Mouse (Mus musculus): ENCODE measurements around the gene Cep85l. TPM values are rescaled to one million over a fixed set of nuclear protein-coding genes. Genes with fewer than 3 reads are reported as not detected.

The Cep85l gene
- polyA plus RNA-seq, 1 experiment from 2014 or later: 5.1 TPM

- Histone ChIP-seq H3K9me3 (replicated peaks) (no peaks in the 10 kb centered on the region), H3K4me3 (peak overlapping the region; percentile 44), H3K27me3 (no peaks in the 10 kb centered on the region), H3K9ac (peak overlapping the region; percentile 55), H3K4me1 (replicated peaks) (peaks cover 6% of the 10 kb centered on the region), H3K27ac (peak overlapping the region; percentile 83), H3K4me2 (peak overlapping the region; percentile 57), H3K36me3 (peaks cover 9% of the 10 kb centered on the region; the same call in 1 of the 2 replicates)
- ATAC-seq (replicated peaks; ENCODE audit: insufficient number of reproducible peaks, insufficient read depth, low FRiP score, low read depth): no peak
- WGBS: 52% methylated on average over 7 of the region's 7 CpGs
Measured at GRCm38 (mm10) chr10:53341288-53341965, 38.3 kb downstream of the Cep85l start.

- H3K4me2 ChIP-seq: no peak overlapping the region
- no peaks in the 10 kb centered on the region for H3K27me3 ChIP-seq
- no peaks in the 10 kb centered on the region; the same call in 1 of the 2 replicates for H3K36me3 ChIP-seq
- peaks cover 16% of the 10 kb centered on the region for H3K4me1 ChIP-seq (replicated peaks)
- 17% methylated on average over 2 of the region's 2 CpGs for WGBS
- no peak for ATAC-seq (replicated peaks; ENCODE audit: insufficient number of reproducible peaks, insufficient read depth, low FRiP score, low read depth)
- peak overlapping the region; percentile 55 for H3K4me3 ChIP-seq
- peak overlapping the region; percentile 58 for H3K9ac ChIP-seq
- H3K27ac ChIP-seq: peak overlapping the region; percentile 89
- H3K9me3 ChIP-seq (replicated peaks): no peaks in the 10 kb centered on the region
Measured at GRCm38 (mm10) chr10:53339045-53339444, 40.7 kb downstream of the Cep85l start.

GRCm38 (mm10) chr10:53337162-53337923, 42.4 kb downstream of the Cep85l start, which contains the start of gene Pln:
Gene Pln (plus strand): TSS chr10:53337667.
- Histone ChIP-seq H3K36me3 (no peaks in the 10 kb centered on the region), H3K4me2 (peak within 1 kb of the TSS; percentile 53), H3K9ac (peak within 1 kb of the TSS; percentile 36), H3K4me3 (peak within 1 kb of the TSS; percentile 47), H3K9me3 (replicated peaks) (no peaks in the 10 kb centered on the region), H3K27me3 (no peaks in the 10 kb centered on the region), H3K4me1 (replicated peaks) (peaks cover 21% of the 10 kb centered on the region), H3K27ac (peak within 1 kb of the TSS; percentile 93)
- peak; percentile 81 for ATAC-seq (replicated peaks; ENCODE audit: insufficient number of reproducible peaks, insufficient read depth, low FRiP score, low read depth)
- WGBS: 33% methylated on average over 6 of the region's 6 CpGs

GRCm38 (mm10) chr10:53335974-53336373, 43.8 kb downstream of the Cep85l start:
- no peaks in the 10 kb centered on the region for H3K27me3 ChIP-seq
- peak overlapping the region; percentile 36 for H3K9ac ChIP-seq
- no peaks in the 10 kb centered on the region for H3K9me3 ChIP-seq (replicated peaks)
- peak overlapping the region; percentile 47; the same call in 1 of the 2 replicates for H3K4me3 ChIP-seq
- WGBS: 42% methylated on average over 3 of the region's 3 CpGs
- H3K4me1 ChIP-seq (replicated peaks): peaks cover 26% of the 10 kb centered on the region
- H3K36me3 ChIP-seq: no peaks in the 10 kb centered on the region
- ATAC-seq (replicated peaks; ENCODE audit: insufficient number of reproducible peaks, insufficient read depth, low FRiP score, low read depth): no peak
- H3K4me2 ChIP-seq: peak overlapping the region; percentile 53
- peak overlapping the region; percentile 93 for H3K27ac ChIP-seq

GRCm38 (mm10) chr10:53335266-53335665, 44.5 kb downstream of the Cep85l start:
- no peak overlapping the region for H3K4me3 ChIP-seq

GRCm38 (mm10) chr10:53332752-53333151, 47.0 kb downstream of the Cep85l start:
- Histone ChIP-seq H3K4me1 (replicated peaks) (peaks cover 40% of the 10 kb centered on the region), H3K36me3 (no peaks in the 10 kb centered on the region), H3K9me3 (replicated peaks) (no peaks in the 10 kb centered on the region), H3K9ac (no peak overlapping the region; the same call in 1 of the 2 replicates), H3K27ac (peak overlapping the region; percentile 93), H3K4me3 (no peak overlapping the region), H3K4me2 (peak overlapping the region; percentile 33), H3K27me3 (no peaks in the 10 kb centered on the region)
- peak; percentile 64 for ATAC-seq (replicated peaks; ENCODE audit: insufficient number of reproducible peaks, insufficient read depth, low FRiP score, low read depth)
- WGBS: 26% methylated on average over 2 of the region's 2 CpGs

More at GRCm38 (mm10) chr10:53335266-53335665, 44.5 kb downstream of the Cep85l start:
- 48% methylated on average over 2 of the region's 2 CpGs for WGBS
- ATAC-seq (replicated peaks; ENCODE audit: insufficient number of reproducible peaks, insufficient read depth, low FRiP score, low read depth): peak; percentile 45; the same call in 1 of the 2 replicates
- Histone ChIP-seq H3K4me2 (peak overlapping the region; percentile 53), H3K9ac (no peak overlapping the region), H3K36me3 (no peaks in the 10 kb centered on the region), H3K4me1 (replicated peaks) (peaks cover 28% of the 10 kb centered on the region), H3K27ac (peak overlapping the region; percentile 93), H3K27me3 (no peaks in the 10 kb centered on the region), H3K9me3 (replicated peaks) (no peaks in the 10 kb centered on the region)

GRCm38 (mm10) chr10:53329257-53329656, 50.5 kb downstream of the Cep85l start:
- H3K4me2 ChIP-seq: peak overlapping the region; percentile 48

GRCm38 (mm10) chr10:53326367-53326766, 53.4 kb downstream of the Cep85l start:
- Histone ChIP-seq H3K4me3 (no peak overlapping the region), H3K27ac (peak overlapping the region; percentile 67), H3K4me2 (no peak overlapping the region), H3K36me3 (no peaks in the 10 kb centered on the region), H3K4me1 (replicated peaks) (peaks cover 31% of the 10 kb centered on the region), H3K9ac (no peak overlapping the region), H3K9me3 (replicated peaks) (no peaks in the 10 kb centered on the region), H3K27me3 (no peaks in the 10 kb centered on the region)
- ATAC-seq (replicated peaks; ENCODE audit: insufficient number of reproducible peaks, insufficient read depth, low FRiP score, low read depth): no peak

More at GRCm38 (mm10) chr10:53329257-53329656, 50.5 kb downstream of the Cep85l start:
- WGBS: 15% methylated on average over 3 of the region's 3 CpGs
- Histone ChIP-seq H3K9ac (no peak overlapping the region), H3K4me1 (replicated peaks) (peaks cover 42% of the 10 kb centered on the region), H3K27ac (peak overlapping the region; percentile 88), H3K4me3 (no peak overlapping the region), H3K9me3 (replicated peaks) (no peaks in the 10 kb centered on the region), H3K36me3 (no peaks in the 10 kb centered on the region), H3K27me3 (no peaks in the 10 kb centered on the region)
- no peak for ATAC-seq (replicated peaks; ENCODE audit: insufficient number of reproducible peaks, insufficient read depth, low FRiP score, low read depth)

GRCm38 (mm10) chr10:53324663-53325062, 55.1 kb downstream of the Cep85l start:
- H3K27me3 ChIP-seq: no peaks in the 10 kb centered on the region
- peaks cover 23% of the 10 kb centered on the region for H3K4me1 ChIP-seq (replicated peaks)
- H3K9ac ChIP-seq: no peak overlapping the region
- peak overlapping the region; percentile 26 for H3K4me2 ChIP-seq
- no peaks in the 10 kb centered on the region for H3K36me3 ChIP-seq
- 5% methylated on average over 1 of the region's 1 CpGs for WGBS
- ATAC-seq (replicated peaks; ENCODE audit: insufficient number of reproducible peaks, insufficient read depth, low FRiP score, low read depth): peak; percentile 99
- no peaks in the 10 kb centered on the region for H3K9me3 ChIP-seq (replicated peaks)
- H3K27ac ChIP-seq: peak overlapping the region; percentile 86
- H3K4me3 ChIP-seq: no peak overlapping the region

- Histone ChIP-seq H3K27me3 (no peaks in the 10 kb centered on the region), H3K9ac (no peak overlapping the region), H3K4me2 (no peak overlapping the region), H3K9me3 (replicated peaks) (no peaks in the 10 kb centered on the region), H3K36me3 (no peaks in the 10 kb centered on the region), H3K4me3 (no peak overlapping the region), H3K4me1 (replicated peaks) (peaks cover 15% of the 10 kb centered on the region), H3K27ac (no peak overlapping the region)
- no peak for ATAC-seq (replicated peaks; ENCODE audit: insufficient number of reproducible peaks, insufficient read depth, low FRiP score, low read depth)
Measured at GRCm38 (mm10) chr10:53323367-53323766, 56.4 kb downstream of the Cep85l start.

- H3K36me3 ChIP-seq: peaks cover 3% of the 10 kb centered on the region; the same call in 1 of the 2 replicates
- ATAC-seq (replicated peaks; ENCODE audit: insufficient number of reproducible peaks, insufficient read depth, low FRiP score, low read depth): no peak
Measured at GRCm38 (mm10) chr10:53306674-53307073, 73.1 kb downstream of the Cep85l start.

More at GRCm38 (mm10) chr10:53306674-53307073, 73.1 kb downstream of the Cep85l start:
- Histone ChIP-seq H3K27ac (no peak overlapping the region), H3K4me3 (no peak overlapping the region), H3K9me3 (replicated peaks) (no peaks in the 10 kb centered on the region), H3K27me3 (no peaks in the 10 kb centered on the region), H3K4me2 (no peak overlapping the region), H3K9ac (no peak overlapping the region), H3K4me1 (replicated peaks) (no peaks in the 10 kb centered on the region)
- WGBS: 85% methylated on average over 3 of the region's 3 CpGs
